Mouse (Mus musculus): ENCODE measurements around the gene Gm20388.

Gene Gm20388

DNA sequence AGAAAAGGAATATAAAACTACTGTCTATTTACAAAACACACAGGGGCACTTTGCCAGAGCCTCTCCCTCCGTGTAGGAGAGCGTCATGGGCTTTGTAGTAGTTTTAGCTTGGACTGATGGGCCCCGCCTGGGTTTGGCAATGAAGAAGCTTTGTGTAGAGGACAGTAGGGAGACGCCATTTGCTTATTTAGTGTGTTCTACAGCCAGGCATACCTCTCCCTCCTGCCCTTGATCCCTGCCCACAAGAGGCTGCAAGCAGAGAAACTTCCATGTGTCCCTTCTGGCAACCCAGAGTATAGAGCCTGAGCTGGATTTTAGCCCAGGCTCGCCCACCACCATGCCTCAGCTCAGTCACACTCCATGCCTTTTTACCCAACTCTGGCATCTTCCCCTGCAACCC lies 4271.1 kb downstream of the Gm20388 start:
- no peak for DNase-seq (ENCODE audit: low spot score)

- DNase-seq (ENCODE audit: low spot score) = no peak
Observed at GRCm38 (mm10) chr8:124182224-124182623, 4271.6 kb downstream of the Gm20388 start.

- no peak for DNase-seq (ENCODE audit: low spot score)
Observed at GRCm38 (mm10) chr8:124184078-124184477, 4273.4 kb downstream of the Gm20388 start.

DNA sequence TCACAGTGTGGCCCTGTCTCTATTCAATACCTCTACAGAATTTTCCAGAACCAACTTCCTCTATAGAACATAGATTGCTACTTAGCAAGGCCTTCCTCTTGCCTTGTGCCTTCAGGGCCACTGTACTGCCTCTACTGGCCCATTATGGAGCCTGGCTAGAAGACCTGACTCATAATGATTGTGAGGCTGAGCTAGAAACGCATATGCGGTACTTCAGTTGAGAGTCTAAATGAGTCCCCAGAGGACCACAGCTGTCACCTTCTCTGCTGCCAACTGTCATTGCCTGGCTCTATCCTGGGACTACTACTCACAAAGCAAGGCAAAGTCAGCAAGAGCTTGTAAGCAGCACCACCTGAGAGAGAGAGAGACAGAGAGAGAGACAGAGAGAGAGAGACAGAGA lies 4273.9 kb downstream of the Gm20388 start:
- DNase-seq (ENCODE audit: low spot score) = no peak

DNA sequence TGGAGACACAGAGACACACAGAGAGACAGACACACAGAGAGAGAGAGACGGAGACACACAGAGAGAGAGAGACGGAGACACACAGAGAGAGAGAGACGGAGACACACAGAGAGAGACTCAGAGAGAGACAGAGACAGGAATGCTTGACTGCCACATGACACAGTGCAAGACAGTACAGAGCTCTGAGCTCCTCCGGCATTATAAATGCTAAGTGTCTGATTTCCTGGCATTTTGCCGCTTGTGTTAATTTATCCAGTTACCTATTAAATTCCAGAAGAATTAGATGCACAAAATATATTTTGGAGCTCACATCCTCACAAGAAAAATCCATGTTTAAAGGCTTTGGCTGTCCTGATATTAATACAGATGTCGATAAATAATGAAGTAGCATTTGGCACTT lies 4274.4 kb downstream of the Gm20388 start:
- DNase-seq (ENCODE audit: low spot score) = no peak

DNA sequence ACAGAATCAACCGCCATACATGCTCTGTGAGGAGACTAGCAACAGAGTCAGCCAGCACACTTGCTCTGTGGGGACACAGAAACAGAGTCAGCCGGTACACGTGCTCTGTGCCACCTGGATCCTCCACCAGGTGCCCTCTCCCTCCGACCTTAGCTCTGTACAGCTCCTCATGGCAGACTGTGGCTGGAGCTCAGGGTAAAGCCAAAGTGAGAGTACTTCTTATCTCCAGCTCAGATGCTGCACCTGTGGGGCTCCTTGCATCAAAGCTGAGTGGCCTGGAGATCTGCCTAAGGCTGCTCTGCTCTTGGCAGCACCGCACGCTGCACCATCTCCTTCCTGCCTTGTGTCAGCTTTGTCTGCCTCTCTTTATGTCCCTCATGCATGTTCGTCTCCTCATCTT lies 4279.7 kb downstream of the Gm20388 start:
- DNase-seq (ENCODE audit: low spot score) = no peak

- DNase-seq (ENCODE audit: low spot score) = no peak
Observed at GRCm38 (mm10) chr8:124192242-124192641, 4281.6 kb downstream of the Gm20388 start.

DNA sequence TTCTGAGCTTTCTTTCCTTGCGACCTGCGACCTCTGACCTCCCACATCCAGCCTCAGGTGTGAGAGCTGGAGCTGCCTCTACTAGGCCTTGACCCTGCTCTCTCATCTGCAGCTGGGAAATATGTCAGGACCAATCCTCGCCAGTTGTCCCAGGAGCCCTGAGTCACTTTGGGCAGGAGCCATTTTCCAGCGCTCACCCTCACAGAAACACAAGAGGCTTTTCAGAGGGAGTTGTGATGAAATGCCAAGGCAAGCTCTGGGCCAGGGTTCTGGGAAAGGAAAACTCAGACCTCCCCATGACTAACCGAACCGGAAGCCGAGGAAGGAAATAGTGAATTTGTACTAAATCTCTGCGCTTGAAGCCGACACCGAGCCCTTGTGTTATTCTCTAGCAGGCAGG lies 4282.3 kb downstream of the Gm20388 start:
- no peak for DNase-seq (ENCODE audit: low spot score)

DNA sequence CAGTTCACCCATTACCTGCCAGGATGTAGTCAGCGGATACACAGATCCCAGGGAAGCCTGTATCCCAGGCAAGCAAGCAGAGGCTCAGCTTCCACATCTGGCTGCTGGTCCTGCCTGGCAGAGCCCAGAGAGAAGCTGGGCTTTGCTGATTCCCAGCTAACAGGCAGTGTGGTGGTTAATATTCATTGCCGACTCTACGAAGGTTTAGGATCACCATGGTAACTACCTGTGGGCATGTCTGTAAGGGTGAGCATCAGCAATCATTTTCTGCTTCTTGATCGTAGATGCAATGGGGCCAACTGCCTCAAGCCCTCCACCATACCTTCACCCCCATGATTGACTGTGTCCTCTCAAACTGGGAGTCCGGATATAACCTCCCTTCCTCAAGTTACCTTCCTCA lies 4283.4 kb downstream of the Gm20388 start:
- DNase-seq (ENCODE audit: low spot score) = no peak

DNA sequence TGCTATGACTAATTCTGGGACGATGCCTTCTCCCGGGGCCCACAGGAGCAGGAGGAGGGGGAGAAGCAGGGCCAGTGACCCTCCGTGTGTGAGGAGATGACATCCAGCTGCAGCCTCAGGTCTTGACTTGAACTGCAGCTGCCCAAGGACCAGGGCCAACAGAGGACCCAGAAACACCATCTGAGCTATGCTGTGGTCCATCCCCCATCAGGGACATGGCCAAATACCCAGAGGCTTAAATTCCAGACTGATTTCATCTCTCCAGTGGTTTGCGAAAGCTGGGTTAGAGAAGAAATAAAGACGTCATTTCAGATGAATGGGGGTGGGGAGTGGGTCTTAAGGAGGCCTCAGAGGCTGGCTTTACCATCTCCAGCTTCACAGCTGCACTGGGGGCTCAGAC lies 4285.6 kb downstream of the Gm20388 start:
- DNase-seq (ENCODE audit: low spot score) = no peak

- DNase-seq (ENCODE audit: low spot score) = peak; percentile 20
Observed at GRCm38 (mm10) chr8:124196797-124197196, 4286.2 kb downstream of the Gm20388 start.

GRCm38 (mm10) chr8:124198230-124198629 lies 4287.6 kb downstream of the Gm20388 start:
- DNase-seq (ENCODE audit: low spot score) = no peak

- peak; percentile 7 for DNase-seq (ENCODE audit: low spot score)
Observed at GRCm38 (mm10) chr8:124200400-124200799, 4289.8 kb downstream of the Gm20388 start.

GRCm38 (mm10) chr8:124201706-124202105 lies 4291.1 kb downstream of the Gm20388 start:
- DNase-seq (ENCODE audit: low spot score) = no peak

DNA sequence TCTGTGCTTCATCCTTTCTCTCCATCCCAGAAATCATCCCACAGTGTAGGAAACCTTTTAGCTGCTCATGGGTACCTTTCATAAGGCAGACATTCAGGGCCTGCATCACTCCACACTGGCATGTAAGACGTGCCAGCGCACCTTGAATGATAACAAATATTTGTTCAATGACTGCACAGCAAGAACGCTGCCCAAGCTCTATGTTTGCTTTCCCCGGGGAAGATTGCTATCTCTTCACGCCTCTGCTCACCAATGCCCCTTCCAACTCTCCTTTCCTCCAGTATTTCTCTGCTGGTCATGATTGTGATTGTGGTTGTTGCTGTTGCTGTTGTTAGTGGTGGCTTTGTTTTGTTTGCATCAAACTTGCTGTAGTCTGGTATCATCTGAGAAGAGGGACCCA lies 4292.3 kb downstream of the Gm20388 start:
- DNase-seq (ENCODE audit: low spot score) = no peak

- DNase-seq (ENCODE audit: low spot score) = no peak
Observed at GRCm38 (mm10) chr8:124204001-124204601, 4293.5 kb downstream of the Gm20388 start.

DNA sequence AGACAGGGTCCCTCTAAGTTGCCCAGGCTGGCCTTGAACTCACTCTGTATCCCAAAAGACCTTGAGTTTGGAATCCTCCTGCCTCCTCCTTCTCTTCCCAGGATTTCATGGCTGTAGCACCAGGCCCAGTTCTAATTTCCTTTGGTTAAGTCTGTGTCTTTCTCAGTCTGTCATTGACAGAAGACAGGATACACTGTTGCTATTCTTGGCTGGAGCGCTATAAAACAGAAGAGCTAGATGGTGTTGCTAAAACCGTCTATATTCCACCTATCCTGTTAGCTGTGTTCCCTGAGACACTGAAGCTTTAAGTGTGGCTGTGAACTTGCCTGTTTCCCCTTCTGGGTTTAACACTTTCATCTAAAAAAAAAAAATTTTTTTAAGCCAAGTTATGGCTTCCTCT lies 4301.5 kb downstream of the Gm20388 start:
- DNase-seq (ENCODE audit: low spot score) = no peak

- no peak for DNase-seq (ENCODE audit: low spot score)
Observed at GRCm38 (mm10) chr8:124216951-124217350, 4306.3 kb downstream of the Gm20388 start.

GRCm38 (mm10) chr8:124229883-124230282 lies 4319.2 kb downstream of the Gm20388 start:
- no peak for DNase-seq (ENCODE audit: low spot score)

DNA sequence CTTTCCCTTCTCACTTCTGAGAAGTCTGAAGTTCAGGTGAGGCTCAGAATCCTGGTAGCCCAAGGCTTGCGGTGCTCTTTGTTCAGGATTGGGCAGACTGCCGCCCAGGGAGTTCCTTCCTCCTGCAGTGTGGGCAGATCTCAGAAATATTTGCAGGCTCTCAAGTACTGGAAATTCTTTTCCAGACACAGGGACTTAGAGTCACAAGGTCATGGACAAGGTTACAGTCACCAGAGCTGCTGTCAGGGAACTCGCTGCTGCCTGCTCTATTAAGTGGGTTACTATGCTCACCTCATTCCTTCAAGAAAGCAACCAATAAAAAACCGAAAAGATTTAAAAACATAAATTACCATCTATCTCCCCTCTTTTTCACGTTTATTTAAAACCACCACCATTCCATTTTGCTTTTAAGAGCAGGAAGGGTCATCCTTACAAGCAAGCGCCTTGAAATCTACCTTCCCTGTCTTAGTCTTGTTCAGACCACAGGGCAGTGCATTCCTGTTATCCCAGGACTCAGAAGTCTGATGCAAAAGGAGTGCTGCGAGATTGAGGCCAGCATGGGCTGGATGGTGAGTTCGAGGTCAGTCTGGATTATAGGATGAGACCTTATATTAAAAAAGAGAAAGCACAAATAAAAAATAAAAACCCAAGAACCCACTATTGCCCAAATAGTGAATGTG lies 4320.0 kb downstream of the Gm20388 start:
- no peak for DNase-seq (ENCODE audit: low spot score)

DNA sequence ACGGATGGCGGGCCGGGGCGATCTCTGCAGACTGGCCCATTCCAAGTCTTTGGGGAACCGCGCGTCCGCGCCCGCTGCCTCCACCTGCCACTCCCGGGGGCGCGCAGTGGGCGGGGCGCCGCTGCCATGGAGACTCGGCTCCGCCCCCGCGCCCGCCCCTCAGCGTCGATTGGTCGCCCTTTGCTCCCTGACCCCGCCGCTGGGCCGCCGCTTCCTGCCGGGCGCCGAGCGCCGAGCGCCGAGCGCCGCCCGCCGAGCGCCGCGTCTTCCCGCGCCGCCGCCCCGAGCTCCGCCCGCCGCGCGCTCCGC lies 4320.5 kb downstream of the Gm20388 start, which contains the start of gene Galnt2:
Gene Galnt2 (plus strand): TSS at position 216 of the 309 bp plus-strand sequence.
- peak; percentile 89 for DNase-seq (ENCODE audit: low spot score)

- peak; percentile 52 for DNase-seq (ENCODE audit: low spot score)
Observed at GRCm38 (mm10) chr8:124231485-124232279, 4321.0 kb downstream of the Gm20388 start.

GRCm38 (mm10) chr8:124232280-124232600 lies 4321.6 kb downstream of the Gm20388 start:
- no peak for DNase-seq (ENCODE audit: low spot score)
